Mouse (Mus musculus): ENCODE results near the gene Sh2d1b2. TPM values are rescaled to one million over a fixed set of nuclear protein-coding genes. Genes with fewer than 3 reads are reported as not detected.

The Sh2d1b2 gene
- polyA plus RNA-seq, 1 experiment, result not detected

DNA sequence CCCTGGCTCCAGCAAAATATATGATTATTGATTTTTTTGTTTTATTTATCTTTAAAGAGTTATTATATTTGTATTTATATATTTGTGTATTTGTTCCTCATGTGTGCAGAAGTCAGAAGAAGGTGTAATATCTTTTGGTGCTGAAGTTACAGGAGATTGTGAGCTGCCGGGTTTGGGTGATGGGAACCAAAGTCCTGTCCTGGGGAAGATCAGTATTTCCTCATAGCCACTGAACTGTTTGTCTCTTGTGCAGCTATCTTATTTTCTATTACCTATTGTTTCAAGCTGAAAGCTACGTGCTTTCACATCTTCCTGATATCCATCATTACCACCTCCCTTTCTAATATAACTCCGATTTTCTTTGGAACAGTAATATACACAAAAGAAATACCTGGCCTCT is 17.0 kb upstream of the Sh2d1b2 start:
- DNase-seq (ENCODE audit: low read depth), result no peak
- TF ChIP-seq CTCF (IDR thresholded peaks at IDR 0.05; ENCODE audit: borderline replicate concordance, extremely low read depth, insufficient read depth, insufficient read length) (no peak), POLR2A (IDR thresholded peaks at IDR 0.05; ENCODE audit: borderline replicate concordance, extremely low read depth, insufficient read depth, insufficient read length, poor library complexity, severe bottlenecking) (no peak)

DNA sequence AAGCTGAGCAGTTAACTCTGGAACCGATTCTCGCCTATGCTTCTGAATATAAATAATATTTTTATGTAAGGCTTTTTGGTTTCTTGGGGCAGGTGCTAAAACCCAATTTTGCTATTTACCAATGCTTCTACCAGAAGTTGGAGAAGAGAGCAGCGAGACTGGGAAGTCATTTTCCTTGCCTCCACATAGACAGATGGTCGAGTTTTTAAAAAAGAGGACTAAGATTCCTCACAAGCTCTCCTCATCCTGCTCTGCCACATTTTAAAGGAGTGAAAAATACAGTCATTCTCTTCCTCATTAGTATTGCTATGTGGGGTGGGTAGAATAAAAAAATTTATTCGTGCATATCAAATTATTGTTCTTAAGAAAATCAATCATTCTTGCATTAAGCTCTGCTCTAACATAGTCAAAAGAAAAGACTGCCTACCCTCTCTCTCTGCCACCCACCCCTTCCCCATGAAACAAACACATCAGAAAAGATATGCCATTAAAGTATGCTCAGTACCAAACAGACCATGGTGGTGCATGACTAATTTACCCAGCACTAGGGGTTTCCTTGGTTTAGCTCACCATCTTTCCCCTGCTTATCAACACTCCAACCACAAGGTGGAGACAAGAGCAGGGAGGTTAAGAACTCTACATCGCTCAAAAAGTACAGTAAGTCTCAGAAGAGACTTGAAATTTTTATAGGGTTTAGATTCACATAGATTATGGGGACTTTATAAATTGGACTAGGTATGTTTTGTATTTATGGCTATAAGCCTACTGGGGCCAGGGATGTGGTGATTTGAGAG is 14.3 kb upstream of the Sh2d1b2 start:
- peak; percentile 33 for DNase-seq (ENCODE audit: low read depth)

DNA sequence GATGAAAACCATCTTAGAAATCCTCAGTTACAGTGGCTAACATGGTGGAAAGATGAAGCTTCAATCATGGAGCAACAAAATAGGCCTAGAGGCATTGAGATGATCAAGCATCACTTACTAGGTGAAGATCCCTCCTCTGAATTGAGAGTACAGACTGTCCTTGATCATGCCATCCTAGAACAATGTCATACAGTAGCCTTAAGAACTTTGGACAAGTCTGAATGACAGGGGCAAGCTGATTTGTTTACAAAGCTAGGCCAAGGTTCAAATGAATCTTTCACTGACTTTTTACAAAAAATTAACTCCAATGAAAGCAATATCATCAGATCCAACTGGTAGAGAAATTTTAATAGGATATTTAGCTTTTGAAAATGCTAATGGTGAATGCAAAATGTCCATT is 12.2 kb upstream of the Sh2d1b2 start:
- no peak for TF ChIP-seq POLR2A (IDR thresholded peaks at IDR 0.05; ENCODE audit: borderline replicate concordance, extremely low read depth, insufficient read depth, insufficient read length, poor library complexity, severe bottlenecking)
- TF ChIP-seq CTCF (IDR thresholded peaks at IDR 0.05; ENCODE audit: borderline replicate concordance, extremely low read depth, insufficient read depth, insufficient read length), result no peak
- DNase-seq (ENCODE audit: low read depth), result no peak

More for the DNA sequence above, 14.3 kb upstream of the Sh2d1b2 start:
- no peak for TF ChIP-seq POLR2A (IDR thresholded peaks at IDR 0.05; ENCODE audit: borderline replicate concordance, extremely low read depth, insufficient read depth, insufficient read length, poor library complexity, severe bottlenecking)
- peak; percentile 35; the same call in 1 of the 2 replicates for TF ChIP-seq CTCF (IDR thresholded peaks at IDR 0.05; ENCODE audit: borderline replicate concordance, extremely low read depth, insufficient read depth, insufficient read length)

DNA sequence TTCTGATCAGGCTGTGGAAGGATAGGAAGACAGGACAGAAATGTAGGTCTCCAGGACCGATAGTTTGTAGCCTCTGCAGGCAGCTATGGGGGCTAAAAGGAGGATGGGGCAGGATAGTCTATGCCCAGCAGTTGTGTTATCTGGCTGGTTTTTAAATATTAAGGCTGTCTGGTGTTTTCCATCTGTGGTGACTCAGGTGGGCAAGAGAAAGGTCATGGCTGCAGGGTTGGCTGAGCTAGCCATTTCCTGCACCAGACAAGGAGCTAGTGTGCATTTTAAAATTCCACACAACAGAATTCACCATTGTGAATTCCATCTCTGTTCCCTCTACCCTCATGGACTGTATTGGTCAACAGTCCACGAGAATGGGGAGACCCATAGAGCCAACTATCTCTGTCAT is 9.3 kb upstream of the Sh2d1b2 start:
- no peak for DNase-seq (ENCODE audit: low read depth)
- TF ChIP-seq POLR2A (IDR thresholded peaks at IDR 0.05; ENCODE audit: borderline replicate concordance, extremely low read depth, insufficient read depth, insufficient read length, poor library complexity, severe bottlenecking) (no peak), CTCF (IDR thresholded peaks at IDR 0.05; ENCODE audit: borderline replicate concordance, extremely low read depth, insufficient read depth, insufficient read length) (no peak)

GRCm38 (mm10) chr1:170245016-170245415 is 12.5 kb downstream of the Sh2d1b2 start:
- no peak for TF ChIP-seq POLR2A (IDR thresholded peaks at IDR 0.05; ENCODE audit: borderline replicate concordance, extremely low read depth, insufficient read depth, insufficient read length, poor library complexity, severe bottlenecking)
- TF ChIP-seq CTCF (IDR thresholded peaks at IDR 0.05; ENCODE audit: borderline replicate concordance, extremely low read depth, insufficient read depth, insufficient read length), result no peak
- no peak for DNase-seq (ENCODE audit: low read depth)

DNA sequence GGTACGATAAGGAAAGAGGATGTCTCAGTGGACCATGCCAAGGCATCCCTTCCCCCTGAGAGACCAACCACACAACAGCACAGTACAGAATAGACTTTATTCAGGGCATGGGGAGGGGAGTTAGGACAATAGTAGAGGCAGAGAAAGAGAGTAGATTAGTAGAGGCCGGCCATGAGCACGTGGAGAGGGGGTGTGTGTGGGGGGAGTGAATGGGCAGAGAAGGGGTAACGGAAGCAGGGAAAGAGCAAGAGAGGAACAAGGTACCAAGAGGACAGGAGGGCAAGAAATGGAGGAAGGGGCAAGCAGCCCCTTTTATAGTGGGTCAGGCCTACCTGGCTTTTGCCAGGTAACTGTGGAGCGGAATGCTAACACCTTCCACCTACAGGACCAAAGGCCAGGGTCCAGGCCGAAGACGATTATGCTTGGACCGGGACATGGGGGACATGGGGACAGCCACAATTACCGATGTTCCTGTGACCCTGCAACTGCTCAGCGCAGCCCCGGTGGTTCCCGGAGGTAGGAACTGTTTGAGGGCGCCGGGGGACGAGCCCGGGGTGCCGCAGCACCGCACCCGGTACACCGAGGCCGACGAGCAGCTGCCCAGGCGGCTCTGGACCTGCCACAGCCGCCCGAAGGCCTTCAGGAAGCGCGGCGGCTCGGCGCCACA is 22.5 kb downstream of the Sh2d1b2 start:
- no peak for DNase-seq (ENCODE audit: low read depth)
- TF ChIP-seq POLR2A (IDR thresholded peaks at IDR 0.05; ENCODE audit: borderline replicate concordance, extremely low read depth, insufficient read depth, insufficient read length, poor library complexity, severe bottlenecking) (no peak), CTCF (IDR thresholded peaks at IDR 0.05; ENCODE audit: borderline replicate concordance, extremely low read depth, insufficient read depth, insufficient read length) (no peak)

GRCm38 (mm10) chr1:170255560-170255910 is 23.0 kb downstream of the Sh2d1b2 start:
- peak; percentile 96 for DNase-seq (ENCODE audit: low read depth)
- no peak for TF ChIP-seq CTCF (IDR thresholded peaks at IDR 0.05; ENCODE audit: borderline replicate concordance, extremely low read depth, insufficient read depth, insufficient read length)
- peak; percentile 67 for TF ChIP-seq POLR2A (IDR thresholded peaks at IDR 0.05; ENCODE audit: borderline replicate concordance, extremely low read depth, insufficient read depth, insufficient read length, poor library complexity, severe bottlenecking)

GRCm38 (mm10) chr1:170270281-170270680 is 37.7 kb downstream of the Sh2d1b2 start:
- no peak for TF ChIP-seq CTCF (IDR thresholded peaks at IDR 0.05; ENCODE audit: borderline replicate concordance, extremely low read depth, insufficient read depth, insufficient read length)
- no peak for TF ChIP-seq POLR2A (IDR thresholded peaks at IDR 0.05; ENCODE audit: borderline replicate concordance, extremely low read depth, insufficient read depth, insufficient read length, poor library complexity, severe bottlenecking)
- no peak for DNase-seq (ENCODE audit: low read depth)

DNA sequence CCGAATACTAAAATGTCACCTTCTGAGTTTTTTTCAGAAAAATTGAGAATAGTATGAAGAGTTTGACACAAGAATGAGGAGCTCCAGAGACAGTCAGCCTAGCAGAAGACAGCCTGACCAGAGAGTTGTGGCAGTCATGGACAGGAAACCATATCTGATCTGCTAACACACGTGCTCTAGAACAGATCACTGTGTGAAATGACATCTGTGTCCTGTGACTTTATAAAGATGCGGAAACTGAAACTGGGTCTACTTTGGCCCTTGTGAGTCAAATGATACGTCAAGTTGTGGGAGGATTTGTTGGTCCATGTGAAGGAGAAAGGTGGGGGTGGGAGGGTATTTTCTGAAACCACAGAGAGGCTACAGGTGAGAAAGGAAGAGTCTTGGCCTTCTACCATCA is 38.1 kb downstream of the Sh2d1b2 start:
- DNase-seq (ENCODE audit: low read depth), result no peak
- no peak for TF ChIP-seq POLR2A (IDR thresholded peaks at IDR 0.05; ENCODE audit: borderline replicate concordance, extremely low read depth, insufficient read depth, insufficient read length, poor library complexity, severe bottlenecking)
- TF ChIP-seq CTCF (IDR thresholded peaks at IDR 0.05; ENCODE audit: borderline replicate concordance, extremely low read depth, insufficient read depth, insufficient read length), result no peak

- no peak for TF ChIP-seq POLR2A (IDR thresholded peaks at IDR 0.05; ENCODE audit: borderline replicate concordance, extremely low read depth, insufficient read depth, insufficient read length, poor library complexity, severe bottlenecking)
- no peak for TF ChIP-seq CTCF (IDR thresholded peaks at IDR 0.05; ENCODE audit: borderline replicate concordance, extremely low read depth, insufficient read depth, insufficient read length)
- DNase-seq (ENCODE audit: low read depth), result no peak
These were observed 40.7 kb downstream of the Sh2d1b2 start for GRCm38 (mm10) chr1:170273252-170273651.

DNA sequence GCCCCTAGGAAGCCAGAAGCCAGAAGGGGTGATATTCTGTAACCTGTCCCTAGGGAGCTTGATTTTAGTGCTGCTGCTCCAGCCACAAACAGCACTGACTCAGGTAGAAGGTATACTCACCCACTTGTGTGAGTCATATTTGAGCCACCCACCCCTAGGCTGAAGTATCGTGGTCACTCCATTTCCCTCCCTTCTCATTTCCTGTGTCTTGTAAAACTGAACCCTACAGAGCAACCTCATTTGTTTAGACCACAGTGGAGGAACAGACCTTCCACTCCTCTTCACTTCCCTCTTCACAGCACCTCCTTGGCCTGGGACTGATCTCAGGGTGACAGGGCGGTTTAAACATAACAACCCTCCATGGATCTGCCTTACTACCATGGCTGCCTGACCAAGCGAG is 44.5 kb downstream of the Sh2d1b2 start, which contains the start of gene Sh2d1b1:
Sh2d1b1 (plus strand) TSS at position 305 of the 400 bp plus-strand sequence.
- no peak for DNase-seq (ENCODE audit: low read depth)
- TF ChIP-seq POLR2A (IDR thresholded peaks at IDR 0.05; ENCODE audit: borderline replicate concordance, extremely low read depth, insufficient read depth, insufficient read length, poor library complexity, severe bottlenecking), result no peak
- no peak for TF ChIP-seq CTCF (IDR thresholded peaks at IDR 0.05; ENCODE audit: borderline replicate concordance, extremely low read depth, insufficient read depth, insufficient read length)
